Comparison of ENCODE assay signal across 13 mouse cellular contexts in the genomic region with DNA sequence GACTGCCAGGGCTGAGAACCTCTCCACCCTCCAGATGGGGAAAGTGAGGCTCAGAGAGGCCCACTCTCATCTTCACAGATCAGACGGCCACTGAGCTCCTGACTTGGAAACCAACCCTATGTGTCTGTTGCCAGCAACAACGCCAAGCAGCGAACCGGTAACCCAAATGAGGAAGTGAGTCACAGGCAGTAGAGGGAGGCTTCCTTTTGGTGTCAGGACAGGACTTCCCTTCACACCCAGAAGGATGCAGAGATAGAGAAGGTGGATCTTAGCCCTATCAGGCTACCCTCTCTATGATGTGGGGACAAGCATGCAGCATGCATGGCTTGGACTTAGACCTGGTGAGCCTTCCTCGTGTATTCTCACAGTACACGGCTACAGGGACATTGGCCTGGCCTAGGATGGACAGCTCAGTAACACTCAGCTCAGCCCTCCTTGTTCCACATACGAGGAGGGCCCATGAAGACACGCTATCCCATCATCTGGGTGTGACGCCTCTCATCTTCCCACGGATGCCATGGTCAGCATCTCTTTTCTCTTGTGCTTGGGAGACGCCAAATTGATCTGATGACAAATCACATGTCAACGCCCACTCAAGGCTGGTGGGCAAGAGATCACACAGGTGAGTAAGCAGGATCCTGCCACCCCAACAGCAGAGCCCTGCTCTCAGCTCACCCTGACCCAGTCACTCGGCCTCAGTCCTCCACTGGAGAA. TPM values are rescaled to one million over a fixed set of nuclear protein-coding genes. Genes with fewer than 3 reads are reported as not detected.
A peak's percentile ranks its signal among the peaks of the same experiment; 100 is the strongest.
DNase-seq lines count a peak whose midpoint lies in the region; ATAC-seq and TF ChIP-seq lines count a peak whose summit lies in the region.
"Had no signal": no experiment of that assay in that cellular context is flagged by ENCODE, and none has a peak within 500 bp of the region (broad histone marks: within the 10 kb centered on the region; RNA-seq: fewer than 3 reads in every experiment).

No protein-coding gene starts in this region.

- no peak overlapping the region for H3K9ac ChIP-seq in CH12.LX (ENCODE audit: insufficient read depth, low read depth)
- H3K9ac ChIP-seq in liver, embryonic 12.5 days, result no peak overlapping the region
- H3K9ac ChIP-seq: forebrain, postnatal 0 days; limb, embryonic 12.5 days had no signal

- no peaks in the 10 kb centered on the region for H3K27me3 ChIP-seq in CH12.LX (replicated peaks)
- 0 out of 2 replicates have a peak, but pooled peaks cover 3% of the 10 kb centered on the region for H3K27me3 ChIP-seq in liver, embryonic 12.5 days (replicated peaks)

- peaks cover 2 to 15% of the 10 kb centered on the region in 2 experiments for H3K36me3 ChIP-seq in CH12.LX (replicated peaks in 1 of 2; ENCODE audit: control insufficient read depth in 1 of 2, insufficient read depth in 1 of 2, low read length in 1 of 2)
- no peaks in the 10 kb centered on the region for H3K36me3 ChIP-seq in liver, embryonic 12.5 days
- H3K36me3 ChIP-seq: limb, embryonic 12.5 days had no signal

- no peaks in the 10 kb centered on the region for H3K9me3 ChIP-seq in CH12.LX (replicated peaks; ENCODE audit: low read length)
- H3K9me3 ChIP-seq in liver, embryonic 12.5 days (replicated peaks), result no peaks in the 10 kb centered on the region
- H3K9me3 ChIP-seq: limb, embryonic 12.5 days had no signal

- peaks cover 9% of the 10 kb centered on the region for H3K79me2 ChIP-seq in CH12.LX (replicated peaks; ENCODE audit: control insufficient read depth, extremely low read depth, insufficient read depth, poor library complexity, severe bottlenecking)

- in situ Hi-C loops in CH12.LX (cut with MboI; ENCODE audit: low pct_ligation_motif_present, low pct_unique_long_range_greater_than_20kb, low sequenced_read_pairs), result no loop called here

- 41% methylated on average over 13 of the region's 13 CpGs for WGBS in liver, embryonic 12.5 days (ENCODE audit: insufficient replicate concordance)

- peak; percentile 67 for TF ChIP-seq EP300 in CH12.LX (IDR thresholded peaks at IDR 0.05; ENCODE audit: low read length)

- dilution Hi-C loops in CH12.LX (cut with MboI; ENCODE audit: extremely low pct_ligation_motif_present, extremely low pct_unique_long_range_greater_than_20kb, low sequenced_read_pairs), result no loop called here

- 0 out of 2 replicates have a peak overlapping the region, but pooled peaks have one; percentile 45 for H3K4me2 ChIP-seq in CH12.LX (ENCODE audit: insufficient read depth, low read depth, poor library complexity, severe bottlenecking)
- no peak overlapping the region for H3K4me2 ChIP-seq in liver, embryonic 12.5 days
- H3K4me2 ChIP-seq: limb, embryonic 12.5 days had no signal

- peak; percentile 38 for DNase-seq in kidney, postnatal 14 days
- no peak for DNase-seq in kidney, adult 18-20 months
- peak; percentile 94 for DNase-seq in CH12.LX (ENCODE audit: extremely low read depth)
- peak; percentile 85 to 87 for DNase-seq in natural killer cell, adult 2 months (ENCODE audit: low spot score in 2 of 2)
- DNase-seq in layer of hippocampus, adult 18-20 months (ENCODE audit: low spot score in 2 of 2), result no peak
- DNase-seq in cerebellum, postnatal 36 days, result no peak
- DNase-seq in cerebellum, adult 9-11 months, result no peak
- DNase-seq: adrenal gland, postnatal 36 days; embryo, embryonic 11 days; forebrain, postnatal 0 days; right cerebral cortex, postnatal 25 days had no signal

- TF ChIP-seq CTCF in CH12.LX (conservative IDR thresholded peaks at IDR 0.05 in 1 of 2, IDR thresholded peaks at IDR 0.05 in 1 of 2; ENCODE audit: low read depth in 2 of 2, low read length in 2 of 2), result peak in 1 of 2 experiments; percentile 18; a peak in 1 of 4 replicates

- TF ChIP-seq POLR2A in CH12.LX (IDR thresholded peaks at IDR 0.05; ENCODE audit: low read depth, low read length), result peak; percentile 37; the same call in 1 of the 2 replicates

- ATAC-seq in liver, embryonic 12.5 days, result peak; percentile 32
- ATAC-seq: forebrain, postnatal 0 days had no signal

- TF ChIP-seq RAD21 in CH12.LX (IDR thresholded peaks at IDR 0.05; ENCODE audit: low read depth, low read length), result peak; percentile 29

- H3K4me1 ChIP-seq in CH12.LX (ENCODE audit: control insufficient read depth in 1 of 2, insufficient read depth in 2 of 2), result peaks cover 30 to 71% of the 10 kb centered on the region in 2 experiments
- peaks cover 55% of the 10 kb centered on the region for H3K4me1 ChIP-seq in liver, embryonic 12.5 days
- H3K4me1 ChIP-seq: limb, embryonic 12.5 days had no signal

- H3K4me3 ChIP-seq in CH12.LX (replicated peaks in 1 of 3; ENCODE audit: low read depth in 2 of 3, low read length in 2 of 3, poor library complexity in 1 of 3), result peak overlapping the region in 1 of 3 experiments; percentile 17
- H3K4me3 ChIP-seq in liver, embryonic 12.5 days, result no peak overlapping the region
- H3K4me3 ChIP-seq: limb, embryonic 12.5 days had no signal

- H3K27ac ChIP-seq in CH12.LX (ENCODE audit: insufficient read depth, low read depth), result peak overlapping the region; percentile 66
- peak overlapping the region; percentile 34; the same call in 1 of the 2 replicates for H3K27ac ChIP-seq in liver, embryonic 12.5 days
- H3K27ac ChIP-seq: limb, embryonic 12.5 days had no signal

TF ChIP-seq in CH12.LX, 34 proteins besides CTCF, POLR2A, EP300 and RAD21:
- peak; percentile 87 for TF ChIP-seq IRF4 (IDR thresholded peaks at IDR 0.05; ENCODE audit: low read depth, low read length)
- TF ChIP-seq JUN (IDR thresholded peaks at IDR 0.05; ENCODE audit: insufficient read depth, low read depth, low read length), result no peak
- TF ChIP-seq ELF1 (IDR thresholded peaks at IDR 0.05; ENCODE audit: low read depth, low read length), result peak; percentile 81
- TF ChIP-seq MXI1 (IDR thresholded peaks at IDR 0.05; ENCODE audit: low read depth, low read length), result peak; percentile 58; the same call in 1 of the 2 replicates
- TF ChIP-seq SIN3A (IDR thresholded peaks at IDR 0.05; ENCODE audit: low read length), result peak; percentile 75
- no peak for TF ChIP-seq RCOR1 (conservative IDR thresholded peaks at IDR 0.05; ENCODE audit: low read depth, low read length)
- 0 out of 2 replicates have a peak, but pooled peaks have one; percentile 8 for TF ChIP-seq BHLHE40 (IDR thresholded peaks at IDR 0.05; ENCODE audit: low read depth, low read length)
- 0 out of 2 replicates have a peak, but pooled peaks have one; percentile 29 for TF ChIP-seq ETS1 (conservative IDR thresholded peaks at IDR 0.05; ENCODE audit: low read depth, low read length)
- TF ChIP-seq PAX5 (IDR thresholded peaks at IDR 0.05; ENCODE audit: low read length), result no peak
- TF ChIP-seq TBP (conservative IDR thresholded peaks at IDR 0.05; ENCODE audit: low read depth, low read length), result 0 out of 2 replicates have a peak, but pooled peaks have one; percentile 28
- peak; percentile 23; the same call in 1 of the 2 replicates for TF ChIP-seq JUND (conservative IDR thresholded peaks at IDR 0.05; ENCODE audit: low read depth, low read length)
- no peak for TF ChIP-seq ZMIZ1 (IDR thresholded peaks at IDR 0.05; ENCODE audit: low read depth, low read length)
- no peak for TF ChIP-seq POLR2AphosphoS2 (IDR thresholded peaks at IDR 0.05; ENCODE audit: low read depth, low read length)
- peak; percentile 44; the same call in 1 of the 2 replicates for TF ChIP-seq TCF12 (IDR thresholded peaks at IDR 0.05; ENCODE audit: low read depth, low read length)
- no peak for TF ChIP-seq GABPA (IDR thresholded peaks at IDR 0.05; ENCODE audit: insufficient replicate concordance, low read depth, low read length)
- TF ChIP-seq NRF1 (IDR thresholded peaks at IDR 0.05; ENCODE audit: low read depth, low read length), result no peak
- TF ChIP-seq UBTF (IDR thresholded peaks at IDR 0.05; ENCODE audit: low read depth, low read length), result no peak

RNA-seq across cellular contexts. Expression of gene Syne3, which starts 18.7 kb away (rescaled TPM):
- total RNA-seq in CH12.LX (2012; rRNA removed) (16.6 and 18.7 TPM in 2 replicates), CH12.LX (2014; rRNA removed) (5.3 and 5.5 TPM in 2 replicates)
- 7.3 and 7.5 TPM in 2 replicates for polyA plus RNA-seq in CH12.LX (2012; ENCODE audit: insufficient read length, low read depth)
- polyA plus RNA-seq in liver, embryonic 12.5 days (2016; fragmentation: Nextera tagmentation; extraction: Ambion mirVana), result 2.1 and 2.5 TPM in 2 replicates
- total RNA-seq in layer of hippocampus, adult 18-20 months (2021), result 1 to 10 TPM; 2.0 to 2.3 TPM

RNA-seq across cellular contexts. Expression of gene Glrx5, which starts 41.6 kb away (rescaled TPM):
- total RNA-seq in CH12.LX (2012; rRNA removed), result 38.5 and 51.6 TPM in 2 replicates
- 72.8 and 79.5 TPM in 2 replicates for total RNA-seq in CH12.LX (2014; rRNA removed)
- 112 and 123 TPM in 2 replicates for polyA plus RNA-seq in CH12.LX (2012; ENCODE audit: insufficient read length, low read depth)
- 719 and 730 TPM in 2 replicates for polyA plus RNA-seq in liver, embryonic 12.5 days (2016; fragmentation: Nextera tagmentation; extraction: Ambion mirVana)
- 10 to 100 TPM; 45.9 to 46.2 TPM for total RNA-seq in layer of hippocampus, adult 18-20 months (2021)

Comparison
In these comparisons a context has a peak if more than half of its experiments do, and no peak if none do; other contexts are left out.
1. DNase-seq: peak in kidney, postnatal 14 days (single experiment), CH12.LX (single experiment) and natural killer cell, adult 2 months (2 of 2); none in kidney, adult 18-20 months (single experiment), layer of hippocampus, adult 18-20 months (0 of 2), cerebellum, postnatal 36 days (0 of 2) and cerebellum, adult 9-11 months (single experiment).